Mouse (Mus musculus): Measurements from ENCODE around the gene Ncf1. TPM values are rescaled to one million over a fixed set of nuclear protein-coding genes. Genes with fewer than 3 reads are reported as not detected.

Ncf1 gene
- polyA plus RNA-seq, 1 experiment from 2014 or later: 4.0 TPM

DNA sequence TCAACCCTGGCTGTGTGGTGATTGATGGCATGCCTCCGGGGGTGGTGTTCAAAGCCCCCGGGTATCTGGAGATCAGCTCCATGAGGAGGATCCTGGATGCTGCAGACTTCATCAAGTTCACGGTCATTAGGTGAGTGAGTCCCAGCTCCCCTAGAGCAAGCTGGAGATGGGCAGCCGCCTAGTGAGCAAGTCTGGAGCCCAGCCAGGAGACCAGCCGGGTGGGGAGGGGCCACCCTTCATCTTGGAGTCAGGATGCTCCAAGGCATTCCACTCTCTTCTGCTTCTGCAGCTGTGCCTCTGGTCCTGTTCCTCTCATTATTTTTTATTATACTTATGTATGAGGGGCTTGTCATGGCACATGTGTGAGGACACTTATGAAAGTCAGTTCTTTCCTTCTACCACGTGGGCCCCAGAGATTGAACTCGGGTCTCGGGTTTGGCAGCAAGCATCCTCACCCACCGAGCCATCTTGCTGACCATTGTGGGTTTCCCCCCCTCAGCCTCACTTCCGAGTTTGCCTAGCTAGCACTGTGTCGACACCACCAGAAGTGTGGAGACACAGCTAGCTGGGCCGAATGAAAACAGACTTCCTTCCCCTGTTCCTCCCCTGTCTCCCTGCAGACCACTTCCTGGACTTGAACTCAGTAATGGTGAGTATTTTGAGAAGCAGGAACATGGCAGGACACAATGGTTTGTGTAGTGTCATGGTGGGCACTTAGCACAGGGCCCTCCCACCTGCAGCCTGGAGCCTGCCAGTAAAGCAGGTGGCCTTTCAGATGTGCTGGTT lies 15.2 kb downstream of the Ncf1 start:
- Histone ChIP-seq H3K4me2 (replicated peaks; ENCODE audit: low read depth, low read length) (no peak overlapping the region), H3K36me3 (ENCODE audit: control insufficient read depth, insufficient read depth, low read length) (no peaks in the 10 kb centered on the region), H3K9ac (ENCODE audit: low read depth, low read length) (no peak overlapping the region), H3K27ac (ENCODE audit: low read depth, low read length) (no peak overlapping the region), H3K9me3 (ENCODE audit: control insufficient read depth, low read length) (no peaks in the 10 kb centered on the region), H3K4me3 (ENCODE audit: low read depth, low read length) (no peak overlapping the region), H3K4me1 (replicated peaks; ENCODE audit: control insufficient read depth, insufficient read depth, low read length) (no peaks in the 10 kb centered on the region), H3K27me3 (ENCODE audit: control insufficient read depth, insufficient read depth, low read length) (no peaks in the 10 kb centered on the region)
- 84% methylated on average over 12 of the region's 12 CpGs for WGBS
- DNase-seq (ENCODE audit: low spot score) (no peak), ATAC-seq (ENCODE audit: low FRiP score) (no peak)

DNA sequence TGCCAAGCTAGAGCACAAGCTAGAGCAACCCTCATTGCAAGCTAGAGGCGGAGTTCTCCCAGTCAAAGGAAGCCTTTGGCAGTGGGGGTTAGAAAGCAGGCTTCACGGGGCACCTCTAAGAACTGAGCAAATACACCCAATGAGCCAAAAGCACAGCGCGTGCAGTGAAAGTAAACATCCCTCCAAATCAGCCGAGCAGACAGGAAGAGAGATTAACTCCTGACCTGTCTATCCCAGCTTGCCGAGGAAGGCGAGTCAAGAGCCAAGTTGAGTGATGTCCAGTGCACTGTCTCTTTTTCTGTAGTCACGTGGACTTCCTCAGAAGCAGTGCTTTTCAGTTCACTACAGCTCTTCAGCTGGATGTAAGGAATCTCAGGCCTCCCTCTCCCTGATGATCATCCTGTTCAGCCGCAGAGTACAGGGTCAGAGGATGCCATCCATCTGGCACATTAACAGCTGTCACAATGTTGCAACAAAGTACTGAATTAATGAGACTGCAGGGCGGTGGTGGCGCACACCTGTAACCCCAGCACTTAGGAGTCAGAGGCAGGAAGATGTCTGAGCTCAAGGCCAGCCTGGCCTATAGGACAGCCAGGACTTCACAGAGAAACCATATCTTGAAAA lies 19.4 kb downstream of the Ncf1 start:
- 73% methylated on average over 11 of the region's 11 CpGs for WGBS
- ATAC-seq (ENCODE audit: low FRiP score) (no peak), DNase-seq (ENCODE audit: low spot score) (no peak)

DNA sequence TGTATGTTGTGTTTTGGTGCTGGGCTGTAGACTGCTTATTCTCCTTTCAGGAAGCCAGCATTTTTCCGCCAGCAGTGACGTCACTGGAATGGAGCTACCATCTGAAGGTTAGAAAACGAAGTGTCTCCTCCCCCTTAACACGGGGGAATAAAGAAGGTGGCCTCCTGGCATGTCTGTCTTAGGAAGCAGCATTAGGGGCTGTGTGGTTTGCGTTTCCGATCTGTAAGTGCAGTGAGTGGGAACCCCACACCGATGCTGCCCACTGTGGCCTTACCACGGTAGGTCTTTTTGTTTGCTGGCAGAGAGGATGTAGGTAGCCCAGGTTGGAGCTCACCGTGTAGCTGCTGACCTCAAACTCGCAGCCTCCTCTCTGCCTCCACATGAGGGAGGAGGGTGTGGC lies 22.7 kb downstream of the Ncf1 start:
- no peaks in the 10 kb centered on the region for H3K27me3 ChIP-seq (ENCODE audit: control insufficient read depth, insufficient read depth, low read length)
- H3K36me3 ChIP-seq (ENCODE audit: control insufficient read depth, insufficient read depth, low read length): no peaks in the 10 kb centered on the region
- no peaks in the 10 kb centered on the region for H3K4me1 ChIP-seq (replicated peaks; ENCODE audit: control insufficient read depth, insufficient read depth, low read length)
- ATAC-seq (ENCODE audit: low FRiP score) (no peak), DNase-seq (ENCODE audit: low spot score) (no peak)
- no peak overlapping the region for H3K4me3 ChIP-seq (ENCODE audit: low read depth, low read length)
- H3K9me3 ChIP-seq (ENCODE audit: control insufficient read depth, low read length): no peaks in the 10 kb centered on the region
- no peak overlapping the region for H3K4me2 ChIP-seq (replicated peaks; ENCODE audit: low read depth, low read length)
- H3K9ac ChIP-seq (ENCODE audit: low read depth, low read length): no peak overlapping the region
- no peak overlapping the region for H3K27ac ChIP-seq (ENCODE audit: low read depth, low read length)
- 86% methylated on average over 10 of the region's 10 CpGs for WGBS

More for the DNA sequence above, 19.4 kb downstream of the Ncf1 start:
- Histone ChIP-seq H3K27me3 (ENCODE audit: control insufficient read depth, insufficient read depth, low read length) (no peaks in the 10 kb centered on the region), H3K4me2 (replicated peaks; ENCODE audit: low read depth, low read length) (no peak overlapping the region), H3K9ac (ENCODE audit: low read depth, low read length) (no peak overlapping the region), H3K9me3 (ENCODE audit: control insufficient read depth, low read length) (no peaks in the 10 kb centered on the region), H3K27ac (ENCODE audit: low read depth, low read length) (no peak overlapping the region), H3K4me3 (ENCODE audit: low read depth, low read length) (no peak overlapping the region), H3K36me3 (ENCODE audit: control insufficient read depth, insufficient read depth, low read length) (no peaks in the 10 kb centered on the region), H3K4me1 (replicated peaks; ENCODE audit: control insufficient read depth, insufficient read depth, low read length) (no peaks in the 10 kb centered on the region)

DNA sequence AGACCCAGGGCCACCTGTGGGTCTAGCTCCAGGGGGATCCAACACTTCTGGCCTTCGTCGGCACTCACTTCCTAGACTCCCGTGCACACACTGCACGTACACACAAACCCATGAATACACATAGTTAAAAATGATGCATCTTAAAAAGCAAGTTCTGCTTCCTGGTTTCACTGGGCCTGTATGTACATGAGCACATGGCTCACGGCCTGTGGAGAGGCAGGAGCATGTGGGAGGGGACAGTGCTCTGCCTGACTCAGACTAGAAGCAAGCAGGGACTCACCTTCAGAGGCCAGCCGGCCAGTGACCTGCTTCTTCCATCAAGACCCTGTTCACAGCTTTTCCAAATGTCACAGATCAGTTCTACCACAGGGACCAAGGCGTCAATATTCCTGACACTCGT lies 35.8 kb downstream of the Ncf1 start:
- 91% methylated on average over 8 of the region's 8 CpGs for WGBS
- no peak for DNase-seq (ENCODE audit: low spot score)
- no peak overlapping the region for H3K27ac ChIP-seq (ENCODE audit: low read depth, low read length)
- ATAC-seq (ENCODE audit: low FRiP score): no peak
- H3K4me3 ChIP-seq (ENCODE audit: low read depth, low read length): no peak overlapping the region
- H3K4me1 ChIP-seq (replicated peaks; ENCODE audit: control insufficient read depth, insufficient read depth, low read length): no peaks in the 10 kb centered on the region
- no peaks in the 10 kb centered on the region for H3K36me3 ChIP-seq (ENCODE audit: control insufficient read depth, insufficient read depth, low read length)
- H3K4me2 ChIP-seq (replicated peaks; ENCODE audit: low read depth, low read length): no peak overlapping the region
- no peak overlapping the region for H3K9ac ChIP-seq (ENCODE audit: low read depth, low read length)
- no peaks in the 10 kb centered on the region for H3K27me3 ChIP-seq (ENCODE audit: control insufficient read depth, insufficient read depth, low read length)
- no peaks in the 10 kb centered on the region for H3K9me3 ChIP-seq (ENCODE audit: control insufficient read depth, low read length)

DNA sequence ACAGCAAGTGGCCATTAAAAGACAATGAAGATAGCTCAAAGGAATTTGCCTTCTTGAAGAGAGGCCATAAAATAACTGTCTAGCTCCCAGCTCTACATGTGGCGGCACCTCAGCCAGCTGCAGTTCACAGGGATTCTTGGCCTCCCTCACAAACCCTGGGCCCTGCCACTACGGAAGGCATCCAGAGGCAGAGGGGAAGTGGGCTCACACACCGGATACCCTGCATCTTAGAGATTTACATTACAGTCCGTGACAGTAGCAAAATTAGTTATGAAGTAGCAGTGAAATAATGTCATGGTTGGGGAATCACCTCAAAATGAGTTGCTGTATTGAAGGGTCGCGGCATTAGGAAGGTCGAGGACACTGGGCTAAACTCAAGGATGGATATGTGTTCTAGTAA lies 40.9 kb downstream of the Ncf1 start:
- WGBS: 89% methylated on average over 7 of the region's 7 CpGs
- Histone ChIP-seq H3K9ac (ENCODE audit: low read depth, low read length) (no peak overlapping the region), H3K4me3 (ENCODE audit: low read depth, low read length) (no peak overlapping the region), H3K4me2 (replicated peaks; ENCODE audit: low read depth, low read length) (no peak overlapping the region), H3K36me3 (ENCODE audit: control insufficient read depth, insufficient read depth, low read length) (no peaks in the 10 kb centered on the region), H3K27ac (ENCODE audit: low read depth, low read length) (no peak overlapping the region), H3K4me1 (replicated peaks; ENCODE audit: control insufficient read depth, insufficient read depth, low read length) (no peaks in the 10 kb centered on the region; the same call in 1 of the 2 replicates), H3K27me3 (ENCODE audit: control insufficient read depth, insufficient read depth, low read length) (no peaks in the 10 kb centered on the region), H3K9me3 (ENCODE audit: control insufficient read depth, low read length) (no peaks in the 10 kb centered on the region)
- DNase-seq (ENCODE audit: low spot score) (no peak), ATAC-seq (ENCODE audit: low FRiP score) (no peak)

DNA sequence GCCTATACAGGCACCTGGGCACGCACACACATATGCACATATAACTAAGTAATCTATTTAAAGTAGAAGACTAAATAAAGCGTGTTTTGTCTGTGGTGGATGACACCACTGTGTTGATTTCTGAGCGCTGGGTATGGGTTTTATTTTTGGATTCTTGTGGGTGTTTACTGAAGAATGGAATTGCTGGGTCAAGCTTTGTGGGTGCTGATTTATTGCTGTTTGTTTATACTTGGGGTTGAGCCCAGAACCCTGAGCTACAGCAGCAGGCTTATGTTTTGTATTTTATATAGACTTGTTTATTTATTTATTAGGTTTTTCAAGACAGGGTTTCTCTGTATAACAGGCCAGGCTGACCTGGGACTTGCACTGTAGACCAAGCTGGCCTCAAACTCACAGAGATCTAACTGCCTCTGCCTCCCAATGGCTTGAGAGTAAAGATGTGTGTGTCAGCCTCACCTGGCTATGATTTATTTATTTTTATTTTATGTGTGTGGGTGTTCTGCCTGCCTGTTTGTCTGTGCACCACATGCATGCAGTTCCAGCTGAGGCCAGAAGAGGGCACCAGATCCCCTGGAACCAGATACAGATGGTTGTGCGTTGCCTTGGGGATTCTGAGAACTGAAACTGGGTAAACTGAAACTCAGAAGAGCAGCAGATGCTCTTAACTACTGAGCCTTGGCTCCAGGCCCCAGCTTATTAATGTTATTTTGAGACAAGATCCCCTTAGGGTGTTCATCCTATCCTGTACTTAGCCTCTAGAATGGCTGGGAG lies 42.3 kb downstream of the Ncf1 start:
- no peaks in the 10 kb centered on the region for H3K36me3 ChIP-seq (ENCODE audit: control insufficient read depth, insufficient read depth, low read length)
- no peaks in the 10 kb centered on the region for H3K9me3 ChIP-seq (ENCODE audit: control insufficient read depth, low read length)
- no peak overlapping the region for H3K9ac ChIP-seq (ENCODE audit: low read depth, low read length)
- H3K4me2 ChIP-seq (replicated peaks; ENCODE audit: low read depth, low read length): no peak overlapping the region
- DNase-seq (ENCODE audit: low spot score): peak; percentile 74
- no peak overlapping the region for H3K4me3 ChIP-seq (ENCODE audit: low read depth, low read length)
- no peaks in the 10 kb centered on the region for H3K27me3 ChIP-seq (ENCODE audit: control insufficient read depth, insufficient read depth, low read length)
- ATAC-seq (ENCODE audit: low FRiP score): no peak
- 78% methylated on average over 4 of the region's 4 CpGs for WGBS
- peaks cover 4% of the 10 kb centered on the region; the same call in 1 of the 2 replicates for H3K4me1 ChIP-seq (replicated peaks; ENCODE audit: control insufficient read depth, insufficient read depth, low read length)
- H3K27ac ChIP-seq (ENCODE audit: low read depth, low read length): no peak overlapping the region

DNA sequence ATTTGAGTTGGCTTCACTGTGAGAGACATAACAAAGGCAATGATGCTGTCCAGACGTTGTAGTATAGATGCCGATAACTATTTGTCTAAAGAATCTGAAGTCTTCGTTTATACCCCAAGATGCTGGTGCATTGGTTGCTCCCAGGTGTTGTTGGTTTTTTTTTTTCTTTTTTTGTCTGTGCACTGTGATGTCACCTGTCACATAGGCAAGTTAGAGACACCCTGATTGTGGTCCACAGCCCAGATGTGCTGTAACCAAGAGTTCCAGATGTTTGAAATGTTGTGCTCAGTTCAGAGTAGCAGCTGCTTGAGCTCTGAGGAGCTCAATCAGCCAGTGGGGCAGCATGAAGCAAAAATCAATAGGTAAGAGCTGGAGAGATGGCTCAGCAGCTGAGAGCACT lies 43.4 kb downstream of the Ncf1 start:
- Histone ChIP-seq H3K4me3 (ENCODE audit: low read depth, low read length) (no peak overlapping the region), H3K4me1 (replicated peaks; ENCODE audit: control insufficient read depth, insufficient read depth, low read length) (peaks cover 4% of the 10 kb centered on the region; the same call in 1 of the 2 replicates), H3K27me3 (ENCODE audit: control insufficient read depth, insufficient read depth, low read length) (no peaks in the 10 kb centered on the region), H3K27ac (ENCODE audit: low read depth, low read length) (no peak overlapping the region), H3K36me3 (ENCODE audit: control insufficient read depth, insufficient read depth, low read length) (no peaks in the 10 kb centered on the region), H3K9ac (ENCODE audit: low read depth, low read length) (no peak overlapping the region), H3K9me3 (ENCODE audit: control insufficient read depth, low read length) (no peaks in the 10 kb centered on the region), H3K4me2 (replicated peaks; ENCODE audit: low read depth, low read length) (no peak overlapping the region)
- ATAC-seq (ENCODE audit: low FRiP score): no peak
- 89% methylated on average over 3 of the region's 3 CpGs for WGBS
- no peak for DNase-seq (ENCODE audit: low spot score)

DNA sequence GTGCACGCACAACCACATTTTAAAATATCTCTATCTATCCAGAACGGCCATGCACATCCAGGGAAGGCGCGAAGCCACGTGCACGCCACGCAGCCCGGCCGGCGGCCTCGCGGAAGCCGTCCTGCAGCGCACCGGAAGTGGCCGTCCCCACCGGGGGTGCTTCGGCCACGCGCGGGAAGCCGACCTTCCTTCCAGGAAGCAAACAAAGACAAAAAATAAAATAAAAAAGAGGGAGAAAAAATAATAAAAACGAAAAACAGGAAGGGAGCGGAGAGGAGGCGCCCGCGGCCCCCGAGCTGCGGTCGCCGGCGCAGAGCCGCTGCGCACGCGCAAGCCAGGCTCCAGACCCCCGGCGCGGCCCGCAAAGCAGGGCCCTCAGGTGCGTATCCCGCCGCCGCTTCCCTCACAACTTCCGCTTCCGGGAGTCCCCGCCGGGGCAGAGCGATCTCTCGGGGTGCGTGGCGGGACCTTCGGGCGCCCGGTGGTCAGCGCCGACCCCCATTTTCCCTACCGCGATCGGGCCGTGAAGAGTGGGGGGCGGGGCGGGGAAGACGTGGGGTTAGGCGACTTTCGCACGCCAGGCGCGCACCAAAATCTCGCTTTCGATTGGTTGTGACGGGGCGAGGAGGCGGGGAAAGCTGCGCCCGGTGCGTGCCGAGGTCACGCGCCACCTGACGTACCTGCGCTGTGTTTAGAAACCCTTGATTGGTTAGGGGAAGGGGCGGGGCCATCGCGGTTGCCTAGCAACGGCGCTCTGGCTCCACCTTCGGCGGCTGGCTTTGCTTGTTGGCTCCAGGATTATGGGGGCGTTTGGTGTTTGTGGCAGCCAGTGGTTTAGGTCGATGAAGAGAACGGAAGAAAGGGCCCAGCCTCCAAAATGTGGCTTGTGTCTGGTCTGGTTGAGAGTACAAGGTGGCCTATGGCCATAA lies 45.3 kb downstream of the Ncf1 start, which contains the start of gene Gtf2ird2:
Gtf2ird2 (plus strand) TSS at position 140 of the 929 bp plus-strand sequence.
- no peaks in the 10 kb centered on the region for H3K27me3 ChIP-seq (ENCODE audit: control insufficient read depth, insufficient read depth, low read length)
- WGBS: under 1% methylated on average over 85 of the region's 92 CpGs
- DNase-seq (ENCODE audit: low spot score) (peak; percentile 99), ATAC-seq (ENCODE audit: low FRiP score) (peak; percentile 96)
- H3K9ac ChIP-seq (ENCODE audit: low read depth, low read length): peak within 1 kb of the TSS; percentile 85
- peaks cover 4% of the 10 kb centered on the region; the same call in 1 of the 2 replicates for H3K4me1 ChIP-seq (replicated peaks; ENCODE audit: control insufficient read depth, insufficient read depth, low read length)
- peak within 1 kb of the TSS; percentile 72 for H3K4me3 ChIP-seq (ENCODE audit: low read depth, low read length)
- H3K27ac ChIP-seq (ENCODE audit: low read depth, low read length): peak within 1 kb of the TSS; percentile 91
- H3K9me3 ChIP-seq (ENCODE audit: control insufficient read depth, low read length): no peaks in the 10 kb centered on the region
- no peaks in the 10 kb centered on the region for H3K36me3 ChIP-seq (ENCODE audit: control insufficient read depth, insufficient read depth, low read length)
- peak within 1 kb of the TSS; percentile 72 for H3K4me2 ChIP-seq (replicated peaks; ENCODE audit: low read depth, low read length)
